Mouse (Mus musculus): ENCODE results near the gene Lypd1. TPM values are rescaled to one million over a fixed set of nuclear protein-coding genes. Genes with fewer than 3 reads are reported as not detected.
A peak's percentile ranks its signal among the peaks of the same experiment; 100 is the strongest.

Lypd1 gene
- total and polyA plus RNA-seq, 2 experiments from 2014 or later, result 0.42 to 0.55 TPM

GRCm38 (mm10) chr1:125910871-125911265 lies 2.0 kb downstream of the Lypd1 start:
- Histone ChIP-seq H3K9ac (replicated peaks; ENCODE audit: low read depth, low read length) (no peak overlapping the region), H3K27ac (ENCODE audit: low read depth) (no peak overlapping the region), H3K27me3 (ENCODE audit: control insufficient read depth, insufficient read depth, low read length) (peaks cover 46% of the 10 kb centered on the region), H3K4me1 (ENCODE audit: control insufficient read depth, insufficient read depth) (peaks cover 4% of the 10 kb centered on the region; the same call in 1 of the 2 replicates), H3K9me3 (replicated peaks; ENCODE audit: control insufficient read depth, low read length) (no peaks in the 10 kb centered on the region), H3K36me3 (replicated peaks; ENCODE audit: control insufficient read depth, insufficient read depth, low read length) (no peaks in the 10 kb centered on the region), H3K4me2 (ENCODE audit: low read depth, low read length) (peak overlapping the region; percentile 84), H3K4me3 (ENCODE audit: low read depth, low read length) (peak overlapping the region; percentile 48)
- DNase-seq (ENCODE audit: low spot score), result no peak
- TF ChIP-seq EP300 (IDR thresholded peaks at IDR 0.05; ENCODE audit: low read depth) (no peak), CTCF (IDR thresholded peaks at IDR 0.05; ENCODE audit: low read depth) (no peak)
- no peak for ATAC-seq (ENCODE audit: insufficient read depth, low read depth)
- WGBS, result 3% methylated on average over 9 of the region's 9 CpGs

GRCm38 (mm10) chr1:125910211-125910870 lies 2.6 kb downstream of the Lypd1 start:
- WGBS, result 11% methylated on average over 14 of the region's 14 CpGs
- ATAC-seq (ENCODE audit: insufficient read depth, low read depth) (no peak), DNase-seq (ENCODE audit: low spot score) (peak; percentile 11)
- peak overlapping the region; percentile 84; the same call in 1 of the 2 replicates for H3K4me2 ChIP-seq (ENCODE audit: low read depth, low read length)
- no peaks in the 10 kb centered on the region for H3K36me3 ChIP-seq (replicated peaks; ENCODE audit: control insufficient read depth, insufficient read depth, low read length)
- H3K9ac ChIP-seq (replicated peaks; ENCODE audit: low read depth, low read length), result no peak overlapping the region
- no peak overlapping the region for H3K27ac ChIP-seq (ENCODE audit: low read depth)
- H3K27me3 ChIP-seq (ENCODE audit: control insufficient read depth, insufficient read depth, low read length), result peaks cover 46% of the 10 kb centered on the region
- H3K9me3 ChIP-seq (replicated peaks; ENCODE audit: control insufficient read depth, low read length), result no peaks in the 10 kb centered on the region
- TF ChIP-seq EP300 (IDR thresholded peaks at IDR 0.05; ENCODE audit: low read depth) (no peak), CTCF (IDR thresholded peaks at IDR 0.05; ENCODE audit: low read depth) (peak; percentile 41)
- H3K4me3 ChIP-seq (ENCODE audit: low read depth, low read length), result peak overlapping the region; percentile 48; the same call in 1 of the 2 replicates
- peaks cover 4% of the 10 kb centered on the region; the same call in 1 of the 2 replicates for H3K4me1 ChIP-seq (ENCODE audit: control insufficient read depth, insufficient read depth)

GRCm38 (mm10) chr1:125893158-125893557 lies 19.7 kb downstream of the Lypd1 start:
- H3K36me3 ChIP-seq (replicated peaks; ENCODE audit: control insufficient read depth, insufficient read depth, low read length), result no peaks in the 10 kb centered on the region
- DNase-seq (ENCODE audit: low spot score) (no peak), ATAC-seq (ENCODE audit: insufficient read depth, low read depth) (no peak)
- 87% methylated on average over 9 of the region's 9 CpGs for WGBS
- H3K9me3 ChIP-seq (replicated peaks; ENCODE audit: control insufficient read depth, low read length), result no peaks in the 10 kb centered on the region
- TF ChIP-seq CTCF (IDR thresholded peaks at IDR 0.05; ENCODE audit: low read depth) (no peak), EP300 (IDR thresholded peaks at IDR 0.05; ENCODE audit: low read depth) (no peak)
- H3K9ac ChIP-seq (replicated peaks; ENCODE audit: low read depth, low read length), result no peak overlapping the region
- no peak overlapping the region for H3K4me3 ChIP-seq (ENCODE audit: low read depth, low read length)
- no peak overlapping the region for H3K4me2 ChIP-seq (ENCODE audit: low read depth, low read length)
- no peaks in the 10 kb centered on the region for H3K4me1 ChIP-seq (ENCODE audit: control insufficient read depth, insufficient read depth)
- H3K27ac ChIP-seq (ENCODE audit: low read depth), result no peak overlapping the region
- H3K27me3 ChIP-seq (ENCODE audit: control insufficient read depth, insufficient read depth, low read length), result no peaks in the 10 kb centered on the region

GRCm38 (mm10) chr1:125870056-125870455 lies 42.8 kb downstream of the Lypd1 start:
- H3K4me1 ChIP-seq (ENCODE audit: control insufficient read depth, insufficient read depth), result no peaks in the 10 kb centered on the region
- no peak for ATAC-seq (ENCODE audit: insufficient read depth, low read depth)
- no peak overlapping the region for H3K9ac ChIP-seq (replicated peaks; ENCODE audit: low read depth, low read length)

GRCm38 (mm10) chr1:125858631-125859030 lies 54.3 kb downstream of the Lypd1 start:
- Histone ChIP-seq H3K4me2 (ENCODE audit: low read depth, low read length) (no peak overlapping the region), H3K36me3 (replicated peaks; ENCODE audit: control insufficient read depth, insufficient read depth, low read length) (no peaks in the 10 kb centered on the region), H3K9me3 (replicated peaks; ENCODE audit: control insufficient read depth, low read length) (no peaks in the 10 kb centered on the region), H3K27me3 (ENCODE audit: control insufficient read depth, insufficient read depth, low read length) (no peaks in the 10 kb centered on the region), H3K4me1 (ENCODE audit: control insufficient read depth, insufficient read depth) (no peaks in the 10 kb centered on the region), H3K27ac (ENCODE audit: low read depth) (no peak overlapping the region), H3K9ac (replicated peaks; ENCODE audit: low read depth, low read length) (no peak overlapping the region), H3K4me3 (ENCODE audit: low read depth, low read length) (no peak overlapping the region)
- TF ChIP-seq EP300 (IDR thresholded peaks at IDR 0.05; ENCODE audit: low read depth) (no peak), CTCF (IDR thresholded peaks at IDR 0.05; ENCODE audit: low read depth) (no peak)
- no peak for DNase-seq (ENCODE audit: low spot score)
- WGBS, result 76% methylated on average over 5 of the region's 5 CpGs
- no peak for ATAC-seq (ENCODE audit: insufficient read depth, low read depth)

More at GRCm38 (mm10) chr1:125870056-125870455, 42.8 kb downstream of the Lypd1 start:
- Histone ChIP-seq H3K27me3 (ENCODE audit: control insufficient read depth, insufficient read depth, low read length) (no peaks in the 10 kb centered on the region), H3K4me3 (ENCODE audit: low read depth, low read length) (no peak overlapping the region), H3K9me3 (replicated peaks; ENCODE audit: control insufficient read depth, low read length) (no peaks in the 10 kb centered on the region), H3K27ac (ENCODE audit: low read depth) (no peak overlapping the region), H3K36me3 (replicated peaks; ENCODE audit: control insufficient read depth, insufficient read depth, low read length) (no peaks in the 10 kb centered on the region), H3K4me2 (ENCODE audit: low read depth, low read length) (no peak overlapping the region)
- WGBS, result 49% methylated on average over 7 of the region's 7 CpGs
- no peak for TF ChIP-seq EP300 (IDR thresholded peaks at IDR 0.05; ENCODE audit: low read depth)
- DNase-seq (ENCODE audit: low spot score), result no peak

GRCm38 (mm10) chr1:125854646-125855045 lies 58.3 kb downstream of the Lypd1 start:
- H3K36me3 ChIP-seq (replicated peaks; ENCODE audit: control insufficient read depth, insufficient read depth, low read length), result no peaks in the 10 kb centered on the region
- WGBS, result 31% methylated on average over 5 of the region's 5 CpGs
- no peak overlapping the region for H3K4me3 ChIP-seq (ENCODE audit: low read depth, low read length)
- no peaks in the 10 kb centered on the region for H3K27me3 ChIP-seq (ENCODE audit: control insufficient read depth, insufficient read depth, low read length)
- no peak for DNase-seq (ENCODE audit: low spot score)
- no peak overlapping the region for H3K27ac ChIP-seq (ENCODE audit: low read depth)
- ATAC-seq (ENCODE audit: insufficient read depth, low read depth), result no peak
- no peak for TF ChIP-seq CTCF (IDR thresholded peaks at IDR 0.05; ENCODE audit: low read depth)
- TF ChIP-seq EP300 (IDR thresholded peaks at IDR 0.05; ENCODE audit: low read depth), result no peak
- no peaks in the 10 kb centered on the region for H3K4me1 ChIP-seq (ENCODE audit: control insufficient read depth, insufficient read depth)
- H3K9me3 ChIP-seq (replicated peaks; ENCODE audit: control insufficient read depth, low read length), result no peaks in the 10 kb centered on the region
- H3K9ac ChIP-seq (replicated peaks; ENCODE audit: low read depth, low read length), result no peak overlapping the region
- no peak overlapping the region for H3K4me2 ChIP-seq (ENCODE audit: low read depth, low read length)

All from heart, postnatal 0 days (tissue).